Mouse (Mus musculus): Measurements from ENCODE around the gene Cercam.
A peak's percentile ranks its signal among the peaks of the same experiment; 100 is the strongest.

DNA sequence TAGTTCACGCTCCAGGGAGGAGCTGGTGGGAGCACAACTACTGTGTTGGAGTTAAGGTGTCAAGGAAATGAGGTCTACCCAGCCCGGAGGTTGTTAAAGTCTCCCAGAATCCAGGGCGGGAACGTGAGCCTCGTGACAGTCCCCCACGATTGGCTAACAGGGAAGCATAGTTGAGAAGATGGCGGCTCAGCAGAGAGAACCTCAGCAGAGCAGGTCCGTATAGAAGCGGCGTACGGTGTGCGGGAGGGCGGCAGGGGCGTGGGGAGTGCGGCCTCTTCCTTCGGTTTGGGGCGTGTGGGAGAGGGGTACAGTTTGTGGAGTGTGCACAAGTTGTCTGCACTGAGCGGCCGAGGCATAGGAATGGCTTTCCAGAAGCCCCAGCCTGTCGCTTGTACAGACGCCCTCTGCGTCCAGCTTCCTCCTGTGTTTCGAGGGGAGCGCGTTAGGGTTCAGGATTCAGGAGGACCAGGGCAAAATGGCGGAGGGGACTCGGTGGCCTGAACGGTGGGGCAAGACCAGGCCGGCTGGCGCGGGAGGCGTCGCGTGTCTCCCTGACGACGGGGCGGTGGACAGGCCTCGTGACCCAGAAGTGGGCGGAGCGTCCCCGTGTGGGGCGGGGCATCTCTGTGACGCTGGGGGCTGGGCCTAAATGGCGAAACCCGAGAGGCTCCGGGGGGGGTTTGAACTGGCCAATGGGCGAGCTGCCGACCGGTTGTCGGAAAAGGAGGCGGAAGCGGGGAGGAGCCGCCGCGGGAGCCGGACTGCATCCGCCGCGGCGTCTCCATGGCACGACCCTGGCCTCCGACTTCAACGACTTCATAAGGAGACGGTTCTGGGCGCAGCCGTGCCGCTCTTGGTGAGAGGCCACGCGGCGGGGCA lies 20.3 kb downstream of the Cercam start, which contains the start of gene Odf2:
- peak; percentile 34; the same call in 1 of the 2 replicates for TF ChIP-seq POLR2A (IDR thresholded peaks at IDR 0.05; ENCODE audit: extremely low read depth, insufficient read depth, low read length)
- TF ChIP-seq CTCF (IDR thresholded peaks at IDR 0.05; ENCODE audit: extremely low read depth, insufficient read depth, low read length), result no peak
